Mouse (Mus musculus) lung, postnatal 10 days (tissue): ENCODE measurements around the gene Kcnn3.

ENCODE experiments used
- DNase-seq: peaks from one replicate; pipeline ENCODE4 v3.0.0; 2021

Kcnn3 gene

GRCm38 (mm10) chr3:89520618-89521502 is 896 bp downstream of the Kcnn3 start:
- peak; percentile 75 for DNase-seq

DNA sequence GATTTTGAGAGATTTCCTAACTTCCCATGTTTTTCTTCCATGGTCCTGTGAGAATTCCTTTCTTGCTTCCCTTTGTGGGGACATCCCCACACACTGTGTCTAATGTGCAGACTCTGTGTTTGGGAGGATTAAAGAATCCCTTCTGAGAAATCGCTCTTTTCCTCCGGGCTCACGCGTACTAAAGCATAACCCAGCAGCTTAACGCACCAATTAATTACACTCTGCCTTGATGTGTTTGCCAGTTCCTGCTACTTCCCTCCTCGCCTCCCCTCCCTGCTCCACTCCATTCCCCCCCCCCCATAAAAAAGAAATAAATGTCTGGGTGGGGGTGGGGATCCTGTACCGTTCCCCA is 1.5 kb downstream of the Kcnn3 start:
- no peak for DNase-seq

DNA sequence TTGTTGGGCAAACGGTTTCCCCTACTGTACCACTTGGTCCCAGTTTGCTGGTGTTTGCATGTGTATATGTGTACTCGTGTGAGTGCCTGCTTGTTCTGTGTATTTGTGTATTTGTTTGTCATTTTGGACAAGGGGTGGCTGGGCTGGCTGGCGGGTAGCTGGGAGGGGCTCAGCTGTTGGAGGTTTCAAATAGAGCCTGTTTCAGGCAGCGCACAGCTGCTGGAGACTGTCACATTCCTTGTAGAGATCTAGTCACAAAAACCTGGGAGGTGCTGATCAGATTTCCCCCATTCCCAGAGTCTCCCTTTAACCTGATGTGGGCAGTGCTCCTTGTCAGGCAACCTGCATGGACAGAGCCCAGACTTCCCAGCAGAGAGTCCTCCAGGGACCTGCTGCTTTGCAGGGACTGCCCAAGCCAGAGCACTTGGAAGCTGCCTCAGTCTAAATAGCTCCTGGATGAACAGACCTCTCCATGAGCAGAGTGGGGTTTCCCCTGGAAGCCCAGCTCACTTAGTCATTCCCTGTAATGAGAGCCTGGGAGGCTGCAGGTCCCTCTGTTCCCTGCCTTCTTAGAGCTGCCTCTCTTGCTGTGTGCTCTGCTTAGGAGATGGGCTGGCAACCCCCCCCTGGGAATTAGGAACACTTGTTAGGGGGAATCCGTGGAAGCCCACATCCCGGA is 2.6 kb downstream of the Kcnn3 start:
- no peak for DNase-seq

DNA sequence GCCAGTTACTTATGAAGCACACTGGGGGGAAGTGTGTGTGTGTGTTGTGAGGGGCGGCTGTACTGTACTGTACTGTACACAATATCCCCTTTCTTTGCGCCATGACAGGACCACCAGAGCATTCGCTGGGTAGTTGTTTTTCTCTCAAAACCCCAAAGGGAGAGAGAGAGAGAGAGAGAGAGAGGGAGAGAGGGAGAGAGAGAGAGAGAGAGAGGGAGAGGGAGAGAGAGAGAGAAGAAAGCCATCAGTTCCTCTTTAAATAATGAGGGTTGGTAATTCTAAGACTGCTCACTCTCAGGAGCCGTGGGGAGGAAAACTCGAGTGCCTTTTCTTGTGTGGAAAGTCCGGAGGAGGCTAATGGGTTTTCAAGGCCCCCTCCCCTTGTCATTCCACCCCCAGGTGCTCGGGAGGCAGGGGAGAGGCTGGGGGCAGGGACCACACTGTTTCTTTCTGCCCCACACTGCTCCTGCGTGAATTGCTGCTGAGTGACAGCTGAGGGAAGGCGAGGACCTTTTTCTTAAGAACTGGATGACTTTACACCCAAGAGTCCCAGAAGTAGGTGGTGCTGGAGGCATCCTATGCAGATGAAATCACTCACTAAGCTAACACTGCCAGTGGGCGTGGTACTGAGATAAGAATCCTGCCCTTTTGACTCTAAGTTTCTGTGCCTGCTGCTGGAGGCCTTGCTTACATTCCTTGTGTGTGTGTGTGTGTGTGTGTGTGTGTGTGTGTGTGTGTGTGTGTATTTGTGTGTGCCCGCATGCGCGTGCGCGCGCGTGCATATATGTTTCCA is 6.5 kb downstream of the Kcnn3 start:
- DNase-seq: peak; percentile 42

DNA sequence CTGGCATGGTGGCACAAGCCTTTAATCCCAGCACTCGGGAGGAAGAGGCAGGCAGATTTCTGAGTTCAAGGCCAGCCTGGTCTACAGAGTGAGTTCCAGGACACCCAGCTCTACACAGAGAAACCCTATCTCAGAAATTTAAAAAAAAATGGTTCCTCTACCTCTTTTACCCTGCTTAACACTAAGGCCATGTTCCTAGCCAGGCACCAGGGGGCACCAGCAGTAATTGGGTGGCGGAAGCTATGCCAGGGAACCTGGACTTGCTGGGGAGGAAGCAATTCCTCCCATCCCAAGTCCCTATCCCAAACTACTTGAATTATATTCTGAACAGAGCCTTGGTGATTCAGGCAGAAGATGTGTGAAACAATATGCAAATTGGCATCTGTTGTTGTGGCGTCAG is 9.8 kb downstream of the Kcnn3 start:
- DNase-seq: peak; percentile 37

DNA sequence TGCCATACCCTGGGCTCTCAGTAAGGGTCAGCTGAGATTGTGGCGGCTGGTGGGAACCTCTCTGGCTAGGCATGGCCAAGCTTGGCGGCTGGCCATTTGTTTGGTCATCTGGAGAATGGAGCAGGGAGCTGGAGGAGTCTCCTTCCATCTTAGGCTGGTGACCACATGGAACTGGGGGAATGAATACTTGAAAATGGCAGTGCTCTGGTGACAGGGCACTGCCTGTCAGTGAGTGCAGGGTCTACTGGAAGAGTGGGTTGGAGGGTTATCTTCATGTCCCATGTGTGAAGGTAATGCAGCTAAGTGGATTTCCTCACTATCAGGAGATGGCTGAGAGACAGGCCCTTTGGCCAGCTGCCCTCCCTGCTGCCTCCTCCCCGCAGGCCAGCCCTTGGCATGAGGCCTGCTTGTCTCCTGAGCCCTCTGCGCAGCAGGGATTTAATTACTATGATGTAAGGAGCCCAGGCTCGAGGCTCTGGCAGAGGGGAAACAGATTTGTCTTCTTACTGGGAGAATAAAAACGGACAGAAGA is 14.7 kb downstream of the Kcnn3 start:
- DNase-seq: peak; percentile 48

- DNase-seq: no peak
Observed at GRCm38 (mm10) chr3:89535147-89535546, 15.2 kb downstream of the Kcnn3 start.

DNA sequence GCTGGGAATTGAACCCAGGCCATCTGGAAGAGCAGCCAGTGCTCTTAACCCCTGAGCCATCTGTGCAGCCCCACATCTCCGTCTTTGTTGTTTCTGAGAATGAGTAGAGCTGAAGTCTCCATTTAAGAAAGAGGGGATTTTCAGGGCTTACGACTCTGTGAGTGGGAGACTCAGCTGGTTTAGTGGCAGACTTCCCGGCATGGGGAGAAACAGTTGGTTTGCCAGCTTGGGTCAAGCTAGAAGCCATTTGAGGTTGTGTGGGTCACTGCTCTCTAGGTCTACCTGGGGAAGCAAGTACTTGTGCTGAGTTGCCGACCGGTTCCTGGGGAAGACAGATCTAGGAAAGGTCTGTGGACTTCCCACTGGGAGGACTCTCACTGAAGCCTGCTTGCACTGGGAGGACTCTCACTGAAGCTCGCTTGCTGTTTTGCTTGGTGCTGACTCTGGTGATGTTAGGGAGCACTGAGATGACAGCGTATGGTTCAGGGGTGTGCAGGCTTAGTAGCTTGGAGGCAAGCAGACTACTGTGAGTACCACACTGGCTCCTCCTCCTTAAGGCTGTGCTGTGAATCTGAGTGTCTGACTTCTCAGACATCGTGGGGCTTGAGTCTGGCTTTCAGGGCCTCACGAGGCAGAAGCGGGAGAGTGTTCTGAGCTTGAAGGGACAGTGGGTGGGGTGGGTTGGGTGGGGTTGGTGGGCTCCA is 19.2 kb downstream of the Kcnn3 start:
- no peak for DNase-seq

GRCm38 (mm10) chr3:89539740-89540370 is 19.9 kb downstream of the Kcnn3 start:
- no peak for DNase-seq

GRCm38 (mm10) chr3:89540371-89540743 is 20.4 kb downstream of the Kcnn3 start:
- DNase-seq: no peak

- DNase-seq: no peak
Observed at GRCm38 (mm10) chr3:89546951-89547350, 27.0 kb downstream of the Kcnn3 start.

- no peak for DNase-seq
Observed at GRCm38 (mm10) chr3:89548805-89549204, 28.8 kb downstream of the Kcnn3 start.

DNA sequence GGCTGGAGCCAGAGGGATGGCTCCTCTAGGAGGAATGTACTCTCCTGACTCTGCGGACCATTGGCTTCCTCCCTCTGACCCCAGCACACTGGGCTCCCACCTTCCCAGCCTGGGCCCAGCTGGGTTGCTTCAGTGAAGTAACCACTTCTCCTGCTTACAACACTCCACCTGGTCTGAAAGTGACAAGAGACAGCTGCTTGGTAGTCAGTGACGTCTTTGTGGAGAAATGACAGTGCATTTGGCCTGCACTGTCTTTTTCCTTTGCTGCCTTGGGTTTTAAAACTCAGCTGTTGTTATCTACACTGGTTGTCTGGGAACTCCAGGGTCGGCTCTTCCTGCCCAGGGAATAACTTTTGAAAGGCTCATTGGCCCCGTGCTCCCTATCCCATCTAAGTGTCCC is 29.5 kb downstream of the Kcnn3 start:
- peak; percentile 31 for DNase-seq

- DNase-seq: no peak
Observed at GRCm38 (mm10) chr3:89551880-89552279, 31.9 kb downstream of the Kcnn3 start.

DNA sequence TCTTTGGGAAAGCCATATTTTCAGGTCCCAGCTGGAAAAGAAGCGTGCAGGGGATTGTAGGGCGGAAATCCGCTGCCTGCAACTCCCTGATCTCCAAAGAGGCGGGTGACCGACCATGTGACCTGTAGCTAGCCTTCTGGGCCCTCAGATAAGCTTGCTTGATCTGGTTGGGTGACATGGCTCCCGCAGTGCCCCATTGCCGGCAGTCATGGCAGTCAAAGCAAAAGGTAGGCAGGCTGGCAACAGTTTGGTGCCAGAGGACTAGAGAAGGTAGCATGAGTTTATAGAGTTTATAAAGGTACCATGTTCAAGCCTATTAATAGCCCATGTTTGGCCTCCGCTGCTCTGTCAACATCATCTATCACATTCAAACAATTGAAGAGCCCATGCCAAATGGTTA is 33.5 kb downstream of the Kcnn3 start:
- no peak for DNase-seq

GRCm38 (mm10) chr3:89553946-89554345 is 34.0 kb downstream of the Kcnn3 start:
- DNase-seq: no peak

DNA sequence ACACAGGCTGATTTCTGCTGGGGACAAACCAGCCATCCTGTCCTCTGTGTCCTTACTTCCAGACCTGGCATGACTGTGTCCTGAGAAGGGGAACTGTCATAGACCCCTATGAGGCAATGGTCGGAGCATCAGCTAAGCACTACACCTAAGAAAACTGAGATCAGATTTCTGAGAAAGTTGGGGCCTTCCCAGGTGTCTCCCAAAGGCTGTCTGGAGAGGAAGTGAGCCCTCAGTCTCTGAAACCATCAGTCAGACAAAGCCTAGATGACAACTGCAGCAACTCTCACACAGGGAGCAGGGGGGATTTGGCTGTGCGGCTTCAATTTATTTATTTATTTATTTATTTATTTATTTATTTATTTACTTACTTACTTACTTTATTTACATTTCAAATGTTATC is 34.6 kb downstream of the Kcnn3 start:
- DNase-seq: no peak

- DNase-seq: no peak
Observed at GRCm38 (mm10) chr3:89557811-89558210, 37.8 kb downstream of the Kcnn3 start.

DNA sequence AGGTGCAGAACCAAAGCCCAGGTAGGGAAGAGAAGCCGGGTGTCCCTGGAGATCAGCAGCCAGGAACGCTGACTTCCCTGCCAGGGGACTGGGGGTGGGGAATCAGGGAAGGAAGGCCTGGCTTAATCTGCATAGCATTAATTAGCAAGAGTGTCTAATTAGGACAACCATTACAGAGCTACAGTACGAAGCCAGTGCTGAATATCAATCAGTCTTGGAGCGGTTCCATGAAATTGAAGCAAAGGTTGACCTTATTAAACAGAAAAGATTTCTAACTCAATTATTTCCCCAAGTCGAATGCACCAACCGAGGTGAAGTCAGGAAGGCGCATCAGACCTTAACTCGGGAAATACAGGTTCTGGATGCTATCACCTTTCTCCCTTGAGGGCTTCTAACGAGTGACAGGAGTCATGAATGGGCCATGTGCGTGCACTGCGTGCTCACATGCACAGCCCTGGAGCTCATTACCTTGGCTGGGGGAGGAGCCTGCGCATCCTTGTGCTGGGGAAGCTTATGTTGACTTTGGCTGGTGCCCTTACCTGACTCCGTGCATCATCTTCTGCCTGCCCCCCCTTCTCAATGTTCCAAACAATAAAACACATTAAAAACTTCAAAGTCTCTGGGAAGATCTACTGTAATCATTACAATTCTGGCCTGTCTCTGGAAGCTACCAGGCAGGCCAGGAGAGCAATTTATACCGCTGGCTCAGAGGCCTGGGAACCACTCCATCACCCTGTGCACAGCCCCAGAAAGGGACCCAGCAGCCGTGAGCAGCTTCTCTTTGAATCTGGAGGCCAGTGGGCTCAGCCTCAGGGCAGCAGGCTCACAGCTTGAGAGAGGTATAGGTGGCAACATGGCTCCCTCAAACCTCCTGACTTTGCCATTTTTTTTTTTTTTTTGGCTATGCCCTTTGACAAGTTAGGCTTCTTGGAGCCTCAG is 39.3 kb downstream of the Kcnn3 start:
- DNase-seq: no peak

DNA sequence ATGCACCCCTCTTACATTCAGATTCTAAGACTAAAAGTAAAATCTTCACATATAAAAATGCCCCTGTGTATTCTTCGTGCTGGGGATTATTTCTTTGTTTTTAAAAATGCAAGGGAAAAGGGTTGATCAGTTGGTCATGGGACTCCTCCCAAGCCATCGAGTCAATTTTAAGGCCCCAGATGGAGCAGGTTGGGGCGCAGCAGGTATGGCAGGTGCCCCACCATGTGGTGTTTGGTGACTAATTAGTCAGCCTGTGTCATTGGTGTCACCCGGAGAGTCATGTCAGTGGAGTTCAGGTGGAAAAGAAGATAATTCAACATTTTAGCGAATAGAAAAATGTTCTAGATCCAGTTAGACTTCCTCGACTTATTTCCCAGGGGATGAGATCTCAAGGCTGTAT is 41.4 kb downstream of the Kcnn3 start:
- no peak for DNase-seq

- no peak for DNase-seq
Observed at GRCm38 (mm10) chr3:89565371-89565770, 45.4 kb downstream of the Kcnn3 start.
